Mouse (Mus musculus) embryo, embryonic 10 days (tissue): Measurements from ENCODE around the gene Olfr495.

Source experiments
- DNase-seq: peaks from one replicate; pipeline ENCODE4 v3.0.0-alpha.2; 2015; ENCODE audit warnings: low spot score

The Olfr495 gene

DNA sequence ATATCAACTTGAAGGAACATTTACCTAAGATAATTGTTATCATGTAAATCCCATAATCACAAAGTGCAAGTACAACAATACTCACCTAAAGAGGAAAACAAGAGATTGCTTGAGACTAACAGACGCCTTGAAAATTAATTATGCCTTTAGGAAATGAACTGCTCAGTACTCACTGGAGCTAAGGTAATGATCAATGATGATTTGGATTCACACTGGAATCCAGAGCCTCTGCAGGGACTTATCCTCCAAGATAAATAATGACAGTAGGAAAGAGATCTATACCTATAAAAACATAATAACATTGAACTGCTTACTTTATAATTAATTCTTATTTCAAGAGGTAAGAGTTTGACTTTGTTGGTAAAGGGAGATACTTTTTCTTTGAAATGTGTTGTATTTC, at the start of gene Olfr495:
Olfr495 (plus strand) TSS at position 301 of the 400 bp plus-strand sequence.
- DNase-seq = no peak

DNA sequence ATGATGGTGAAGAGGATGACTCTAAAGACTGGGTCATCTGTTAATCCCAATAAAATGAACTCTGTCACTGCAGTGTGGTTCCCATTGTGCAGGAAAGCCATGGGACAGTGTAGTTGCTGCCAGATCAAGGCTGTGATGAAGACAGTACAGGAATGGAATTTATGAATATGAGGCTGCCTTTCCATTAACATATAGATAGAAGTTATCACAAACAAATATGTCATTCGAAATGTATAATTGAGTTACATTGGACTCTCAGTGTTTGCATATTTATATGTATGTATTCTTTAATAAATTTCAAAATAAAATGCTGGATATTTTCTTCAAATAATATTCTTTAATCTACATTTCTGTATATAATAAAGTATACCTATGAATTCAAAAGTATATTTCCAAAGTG, 46.1 kb upstream of the Olfr495 start, which contains the start of gene Olfr493:
Olfr493 (minus strand) TSS at position 101 of the 400 bp plus-strand sequence.
- no peak for DNase-seq

DNA sequence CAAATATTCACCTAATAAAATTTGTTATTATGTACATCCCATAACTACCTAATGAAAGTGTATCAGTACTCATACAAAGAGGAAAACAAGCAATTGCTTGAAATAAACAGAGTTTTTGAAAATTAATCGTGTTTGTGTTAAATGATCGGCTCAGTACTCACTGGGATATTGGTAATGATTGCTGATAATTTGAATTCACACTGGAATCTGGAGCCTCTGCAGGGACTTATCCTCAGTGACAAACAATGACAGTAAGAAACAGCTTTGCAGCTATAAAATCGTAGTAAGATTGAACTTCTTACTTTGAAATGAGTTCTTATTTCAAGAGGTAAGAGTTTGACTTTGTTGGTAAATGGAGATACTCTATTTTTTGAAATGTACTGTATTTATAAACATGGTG, 27.9 kb upstream of the Olfr495 start, which contains the start of gene Olfr494:
Olfr494 (plus strand) TSS at position 301 of the 400 bp plus-strand sequence.
- DNase-seq = no peak

DNA sequence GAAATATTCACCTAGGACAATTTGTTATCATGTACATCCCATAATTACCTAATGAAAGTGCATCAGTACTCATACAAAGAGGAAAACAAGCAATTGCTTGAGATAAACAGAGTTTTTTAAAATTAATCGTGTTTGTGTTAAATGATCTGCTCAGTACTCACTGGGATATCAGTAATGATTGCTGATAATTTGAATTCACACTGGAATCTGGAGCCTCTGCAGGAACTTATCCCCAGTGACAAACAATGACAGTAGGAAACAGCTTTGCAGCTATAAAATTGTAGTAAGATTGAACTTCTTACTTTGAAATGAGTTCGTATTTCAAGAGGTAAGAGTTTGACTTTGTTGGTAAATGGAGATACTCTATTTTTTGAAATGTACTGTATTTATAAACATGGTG, 27.2 kb downstream of the Olfr495 start, which contains the start of gene Olfr497:
Olfr497 (plus strand) TSS at position 301 of the 400 bp plus-strand sequence.
- DNase-seq = no peak
